ENCODE assay signal across 21 mouse cellular contexts in genomic region chr14:61526006-61526405, GRCm38 (mm10). TPM values are rescaled to one million over a fixed set of nuclear protein-coding genes. Genes with fewer than 3 reads are reported as not detected.
DNase-seq lines count a peak whose midpoint lies in the region; ATAC-seq and TF ChIP-seq lines count a peak whose summit lies in the region.
"Had no signal": no experiment of that assay in that cellular context is flagged by ENCODE, and none has a peak within 500 bp of the region (broad histone marks: within the 10 kb centered on the region; RNA-seq: fewer than 3 reads in every experiment).

No protein-coding gene starts in this region.

- H3K27me3 ChIP-seq in testis, adult 2 months (ENCODE audit: control insufficient read depth, insufficient read depth, low read length): no peaks in the 10 kb centered on the region
- H3K27me3 ChIP-seq in forebrain, embryonic 14.5 days (replicated peaks; ENCODE audit: control insufficient read depth, insufficient read depth, low read length): no peaks in the 10 kb centered on the region
- H3K27me3 ChIP-seq: embryonic facial prominence, embryonic 12.5 days; forebrain, embryonic 13.5 days; Patski had no signal

- H3K9me3 ChIP-seq in forebrain, embryonic 14.5 days (replicated peaks; ENCODE audit: control insufficient read depth, low read length): no peaks in the 10 kb centered on the region
- H3K9me3 ChIP-seq: embryonic facial prominence, embryonic 10.5 days; embryonic facial prominence, embryonic 12.5 days; forebrain, embryonic 13.5 days; G1E had no signal

- no peak for TF ChIP-seq POLR2A in testis, adult 2 months (IDR thresholded peaks at IDR 0.05; ENCODE audit: control insufficient read depth, low read depth, low read length)

- no peak overlapping the region for H3K9ac ChIP-seq in forebrain, embryonic 14.5 days (ENCODE audit: low read length)
- H3K9ac ChIP-seq: embryonic facial prominence, embryonic 12.5 days; forebrain, embryonic 13.5 days had no signal

- no peak for TF ChIP-seq CTCF in testis, adult 2 months (IDR thresholded peaks at IDR 0.05; ENCODE audit: control insufficient read depth, insufficient read depth, insufficient replicate concordance, low read depth, low read length)

- WGBS in forebrain, embryonic 14.5 days: 97% methylated on average over 2 of the region's 2 CpGs

- no peak for DNase-seq in testis, postnatal 10 days (ENCODE audit: low spot score)
- DNase-seq in R1 (ENCODE audit: low read depth, low spot score): peak; percentile 78
- DNase-seq in testis, postnatal 14 days (ENCODE audit: low spot score): peak; percentile 56
- no peak for DNase-seq in adrenal gland, adult (ENCODE audit: inconsistent age in 2 of 2, low spot score in 1 of 2)
- DNase-seq in forebrain, embryonic 14.5 days (ENCODE audit: low spot score): no peak
- DNase-seq: adrenal gland, adult 2 months; adrenal gland, postnatal 10 days; adrenal gland, postnatal 25 days; cerebellum, adult 11 months; cerebellum, adult 18-20 months; cerebellum, adult 9-10 months; cerebellum, postnatal 10 days; cerebellum, postnatal 25 days had no signal

- no peak overlapping the region for H3K4me2 ChIP-seq in forebrain, embryonic 14.5 days (ENCODE audit: low read length)
- H3K4me2 ChIP-seq: embryonic facial prominence, embryonic 12.5 days; forebrain, embryonic 13.5 days had no signal

- H3K27ac ChIP-seq in testis, adult 2 months (ENCODE audit: control insufficient read depth, insufficient read depth, low read depth, low read length): peak overlapping the region; percentile 99
- H3K27ac ChIP-seq in forebrain, embryonic 14.5 days (ENCODE audit: low read depth, low read length): no peak overlapping the region
- H3K27ac ChIP-seq: embryonic facial prominence, embryonic 10.5 days; embryonic facial prominence, embryonic 12.5 days; forebrain, embryonic 13.5 days had no signal

- peak overlapping the region; percentile 93 for H3K4me3 ChIP-seq in testis, adult 2 months (ENCODE audit: control insufficient read depth, low read depth, low read length)
- H3K4me3 ChIP-seq in forebrain, embryonic 14.5 days (ENCODE audit: low read depth, low read length): no peak overlapping the region
- H3K4me3 ChIP-seq: embryonic facial prominence, embryonic 10.5 days; embryonic facial prominence, embryonic 12.5 days; forebrain, embryonic 13.5 days had no signal

- peaks cover 7% of the 10 kb centered on the region for H3K4me1 ChIP-seq in testis, adult 2 months (ENCODE audit: control insufficient read depth, insufficient read depth, low read length)
- H3K4me1 ChIP-seq in forebrain, embryonic 14.5 days (ENCODE audit: control insufficient read depth, insufficient read depth, low read length): no peaks in the 10 kb centered on the region
- H3K4me1 ChIP-seq: embryonic facial prominence, embryonic 10.5 days; embryonic facial prominence, embryonic 12.5 days; forebrain, embryonic 13.5 days had no signal

- no peak for ATAC-seq in forebrain, embryonic 14.5 days
- ATAC-seq: activated CD4-positive, CD25-positive, alpha-beta regulatory T cell, adult 4 months; forebrain, embryonic 13.5 days; forebrain, embryonic 16.5 days; Patski had no signal

- H3K36me3 ChIP-seq in testis, adult 2 months (ENCODE audit: control insufficient read depth, insufficient read depth, low read length): no peaks in the 10 kb centered on the region
- no peaks in the 10 kb centered on the region for H3K36me3 ChIP-seq in forebrain, embryonic 14.5 days (ENCODE audit: control insufficient read depth, insufficient read depth, low read length)
- H3K36me3 ChIP-seq: embryonic facial prominence, embryonic 10.5 days; embryonic facial prominence, embryonic 12.5 days had no signal

RNA-seq across cellular contexts. Expression of gene Spryd7, which starts 30.7 kb away (rescaled TPM):
- 11.9 and 12.3 TPM in 2 replicates for polyA plus RNA-seq in testis, adult 2 months (2012; rRNA removed)
- polyA plus RNA-seq in forebrain, embryonic 14.5 days (2014; fragmentation: Nextera tagmentation; extraction: Ambion mirVana): 44.1 and 50.4 TPM in 2 replicates

Comparison
In these comparisons a context has a peak if more than half of its experiments do, and no peak if none do; other contexts are left out.
1. DNase-seq: peak in R1 (single experiment) and testis, postnatal 14 days (single experiment); none in testis, postnatal 10 days (single experiment), adrenal gland, adult (0 of 2) and forebrain, embryonic 14.5 days (single experiment).